Mouse (Mus musculus) fibroblast of lung, adult 2 months (primary cell): ENCODE measurements around the gene Scgb1a1.
A peak's percentile ranks its signal among the peaks of the same experiment; 100 is the strongest.
"Not testable (repeated sequence)": the region's sequence is repeated elsewhere in the genome, so short reads cannot be mapped to it uniquely, and the experiment has no call there.

ENCODE experiments used
- DNase-seq: peaks from one replicate; pipeline ENCODE4 v3.0.0-alpha.2; 2011; ENCODE audit warnings: low read depth

Gene Scgb1a1

GRCm38 (mm10) chr19:9087821-9088220 is at the start of gene Scgb1a1:
Gene Scgb1a1 (minus strand): TSS chr19:9087958.
- DNase-seq, result no peak

GRCm38 (mm10) chr19:9137159-9137558 is 49.4 kb upstream of the Scgb1a1 start:
- DNase-seq, result no peak

- DNase-seq, result peak; percentile 45
Observed at GRCm38 (mm10) chr19:9135512-9136331, 48.0 kb upstream of the Scgb1a1 start, which contains the start of gene Asrgl1. Gene Asrgl1 (minus strand): TSS chr19:9135636.

GRCm38 (mm10) chr19:9134746-9135511 is 47.2 kb upstream of the Scgb1a1 start:
- DNase-seq, result no peak

GRCm38 (mm10) chr19:9129996-9130395 is 42.2 kb upstream of the Scgb1a1 start:
- DNase-seq, result no peak

GRCm38 (mm10) chr19:9128499-9129194 is 40.9 kb upstream of the Scgb1a1 start:
- DNase-seq, result no peak

GRCm38 (mm10) chr19:9123986-9124385 is 36.2 kb upstream of the Scgb1a1 start:
- DNase-seq, result not testable (repeated sequence)

GRCm38 (mm10) chr19:9122390-9122789 is 34.6 kb upstream of the Scgb1a1 start:
- DNase-seq, result no peak

GRCm38 (mm10) chr19:9119655-9120425 is 32.1 kb upstream of the Scgb1a1 start:
- no peak for DNase-seq

GRCm38 (mm10) chr19:9117275-9117674 is 29.5 kb upstream of the Scgb1a1 start:
- no peak for DNase-seq

- DNase-seq, result no peak
Observed at GRCm38 (mm10) chr19:9116268-9116667, 28.5 kb upstream of the Scgb1a1 start.

GRCm38 (mm10) chr19:9112043-9112442 is 24.3 kb upstream of the Scgb1a1 start:
- DNase-seq, result no peak

GRCm38 (mm10) chr19:9110182-9110869 is 22.6 kb upstream of the Scgb1a1 start:
- DNase-seq, result no peak

GRCm38 (mm10) chr19:9108536-9108935 is 20.8 kb upstream of the Scgb1a1 start:
- DNase-seq, result no peak

GRCm38 (mm10) chr19:9107379-9107755 is 19.6 kb upstream of the Scgb1a1 start:
- no peak for DNase-seq

- peak; percentile 85 for DNase-seq
Observed at GRCm38 (mm10) chr19:9106751-9107378, 19.1 kb upstream of the Scgb1a1 start.

- peak; percentile 56 for DNase-seq
Observed at GRCm38 (mm10) chr19:9106096-9106495, 18.3 kb upstream of the Scgb1a1 start.

- no peak for DNase-seq
Observed at GRCm38 (mm10) chr19:9105101-9105685, 17.4 kb upstream of the Scgb1a1 start.

GRCm38 (mm10) chr19:9103986-9104385 is 16.2 kb upstream of the Scgb1a1 start:
- no peak for DNase-seq

GRCm38 (mm10) chr19:9101062-9101457 is 13.3 kb upstream of the Scgb1a1 start:
- no peak for DNase-seq
